Mouse (Mus musculus): ENCODE data around the gene Znrf2. TPM values are rescaled to one million over a fixed set of nuclear protein-coding genes. Genes with fewer than 3 reads are reported as not detected.

Znrf2 gene
- polyA plus RNA-seq (2015; fragmentation: Nextera tagmentation; extraction: Ambion mirVana), result 6.2 and 6.4 TPM in 2 replicates

DNA sequence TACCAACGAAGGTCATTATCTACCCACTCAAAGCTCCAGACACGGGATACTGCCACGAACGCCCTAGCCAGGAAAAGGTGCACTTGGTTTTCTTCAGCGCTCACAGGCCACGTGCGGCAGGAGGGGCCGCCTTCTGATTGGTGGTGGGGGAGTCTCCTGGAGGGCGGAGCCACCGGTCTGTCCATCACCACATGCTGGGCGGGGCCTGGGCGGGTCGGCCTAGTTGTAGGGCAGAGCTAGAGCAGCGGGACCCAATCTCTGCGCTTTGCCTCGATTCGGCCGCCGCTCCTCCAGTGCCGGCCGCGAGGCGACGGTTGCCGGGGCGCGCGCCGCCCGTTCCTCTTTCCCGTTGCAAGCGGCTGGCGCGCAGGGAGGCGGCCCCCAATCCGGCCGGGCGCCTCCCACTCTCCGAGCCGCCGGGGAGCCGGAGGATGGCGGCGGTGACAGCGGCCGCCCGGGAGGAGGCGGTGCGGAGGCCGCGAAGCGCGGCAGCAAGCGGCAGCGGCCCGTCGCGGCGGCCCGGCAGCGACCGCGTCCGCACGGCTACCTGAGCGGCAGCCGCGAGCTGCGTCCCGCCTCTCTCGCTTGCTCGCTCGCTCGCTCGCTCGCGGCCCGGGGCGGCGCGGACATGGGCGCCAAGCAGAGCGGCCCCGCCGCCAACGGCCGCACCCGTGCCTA is at the start of gene Znrf2:
Gene Znrf2, plus strand, starts transcription at position 529 of the 678 bp plus-strand sequence.
- under 1% methylated on average over 56 of the region's 88 CpGs for WGBS
- Histone ChIP-seq H3K27me3 (ENCODE audit: control insufficient read depth, insufficient read depth, low read depth, low read length) (no peaks in the 10 kb centered on the region), H3K4me2 (ENCODE audit: low read length) (peak within 1 kb of the TSS; percentile 71), H3K36me3 (ENCODE audit: control insufficient read depth, insufficient read depth, low read length) (no peaks in the 10 kb centered on the region), H3K9me3 (replicated peaks; ENCODE audit: control insufficient read depth, low read length, poor library complexity, severe bottlenecking) (no peaks in the 10 kb centered on the region), H3K4me3 (ENCODE audit: low read depth, low read length) (peak within 1 kb of the TSS; percentile 92), H3K9ac (ENCODE audit: low read depth, low read length) (peak within 1 kb of the TSS; percentile 94), H3K4me1 (ENCODE audit: control insufficient read depth, insufficient read depth, low read length) (peaks cover 29% of the 10 kb centered on the region), H3K27ac (ENCODE audit: low read length) (peak within 1 kb of the TSS; percentile 96)
- peak; percentile 99 for ATAC-seq

DNA sequence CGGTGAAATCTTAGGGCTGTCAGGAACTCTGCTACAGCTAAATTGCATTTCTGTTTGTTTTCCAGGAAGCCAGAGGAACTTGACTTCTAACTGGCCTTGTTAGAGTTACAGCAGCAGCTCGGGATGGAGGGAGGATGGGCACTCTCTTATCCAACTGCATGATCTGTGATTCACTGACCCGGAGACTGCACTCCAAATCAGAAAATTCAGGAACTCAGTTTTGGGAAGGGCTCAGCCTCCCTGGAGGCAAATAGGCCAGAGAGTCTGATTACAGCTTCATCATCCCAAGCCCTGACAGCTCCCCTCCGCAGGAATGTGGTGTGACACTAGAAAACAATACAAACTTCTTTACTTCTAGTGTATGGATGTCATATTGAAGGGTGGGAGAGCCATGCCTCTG is 49.0 kb upstream of the Znrf2 start:
- no peaks in the 10 kb centered on the region for H3K9me3 ChIP-seq (replicated peaks; ENCODE audit: control insufficient read depth, low read length, poor library complexity, severe bottlenecking)
- H3K4me3 ChIP-seq (ENCODE audit: low read depth, low read length), result no peak overlapping the region
- no peak for ATAC-seq
- no peak overlapping the region for H3K27ac ChIP-seq (ENCODE audit: low read length)
- no peaks in the 10 kb centered on the region for H3K27me3 ChIP-seq (ENCODE audit: control insufficient read depth, insufficient read depth, low read depth, low read length)
- 58% methylated on average over 4 of the region's 4 CpGs for WGBS
- H3K4me1 ChIP-seq (ENCODE audit: control insufficient read depth, insufficient read depth, low read length), result no peaks in the 10 kb centered on the region
- no peaks in the 10 kb centered on the region for H3K36me3 ChIP-seq (ENCODE audit: control insufficient read depth, insufficient read depth, low read length)
- no peak overlapping the region for H3K9ac ChIP-seq (ENCODE audit: low read depth, low read length)
- H3K4me2 ChIP-seq (ENCODE audit: low read length), result no peak overlapping the region

GRCm38 (mm10) chr6:54770766-54771165 is 46.0 kb upstream of the Znrf2 start:
- Histone ChIP-seq H3K36me3 (ENCODE audit: control insufficient read depth, insufficient read depth, low read length) (no peaks in the 10 kb centered on the region), H3K4me3 (ENCODE audit: low read depth, low read length) (no peak overlapping the region)
- ATAC-seq, result no peak

DNA sequence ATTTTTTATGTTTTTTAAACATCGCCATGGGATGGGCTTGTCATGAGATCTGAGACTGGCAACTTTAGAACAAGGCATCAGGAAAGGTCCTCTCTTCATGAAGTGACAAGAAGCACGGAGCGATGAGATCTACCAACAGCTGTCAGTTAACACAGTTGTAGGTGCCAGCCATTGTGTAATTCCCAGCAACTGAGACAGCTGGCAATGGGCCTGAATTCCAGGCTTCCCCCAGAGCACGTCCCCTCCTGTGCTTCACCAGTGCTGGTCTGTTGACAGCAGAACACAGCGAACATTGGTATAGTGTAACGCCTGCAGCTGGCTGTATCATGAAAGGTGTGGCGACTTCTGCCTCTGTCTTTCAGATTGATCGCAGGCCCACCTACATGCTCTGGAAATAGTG is 45.5 kb upstream of the Znrf2 start:
- no peak for ATAC-seq
- no peaks in the 10 kb centered on the region; the same call in 1 of the 2 replicates for H3K9me3 ChIP-seq (replicated peaks; ENCODE audit: control insufficient read depth, low read length, poor library complexity, severe bottlenecking)
- no peaks in the 10 kb centered on the region for H3K27me3 ChIP-seq (ENCODE audit: control insufficient read depth, insufficient read depth, low read depth, low read length)
- H3K4me1 ChIP-seq (ENCODE audit: control insufficient read depth, insufficient read depth, low read length), result no peaks in the 10 kb centered on the region
- H3K4me3 ChIP-seq (ENCODE audit: low read depth, low read length), result no peak overlapping the region
- H3K9ac ChIP-seq (ENCODE audit: low read depth, low read length), result no peak overlapping the region
- 72% methylated on average over 8 of the region's 8 CpGs for WGBS
- H3K4me2 ChIP-seq (ENCODE audit: low read length), result no peak overlapping the region
- H3K36me3 ChIP-seq (ENCODE audit: control insufficient read depth, insufficient read depth, low read length), result no peaks in the 10 kb centered on the region
- H3K27ac ChIP-seq (ENCODE audit: low read length), result no peak overlapping the region

More at GRCm38 (mm10) chr6:54770766-54771165, 46.0 kb upstream of the Znrf2 start:
- no peaks in the 10 kb centered on the region; the same call in 1 of the 2 replicates for H3K9me3 ChIP-seq (replicated peaks; ENCODE audit: control insufficient read depth, low read length, poor library complexity, severe bottlenecking)
- no peak overlapping the region for H3K27ac ChIP-seq (ENCODE audit: low read length)
- no peak overlapping the region for H3K9ac ChIP-seq (ENCODE audit: low read depth, low read length)
- no peaks in the 10 kb centered on the region for H3K27me3 ChIP-seq (ENCODE audit: control insufficient read depth, insufficient read depth, low read depth, low read length)
- no peaks in the 10 kb centered on the region for H3K4me1 ChIP-seq (ENCODE audit: control insufficient read depth, insufficient read depth, low read length)
- no peak overlapping the region for H3K4me2 ChIP-seq (ENCODE audit: low read length)
- WGBS, result 83% methylated on average over 4 of the region's 4 CpGs

- no peak for ATAC-seq
Measured at GRCm38 (mm10) chr6:54772078-54772477, 44.6 kb upstream of the Znrf2 start.

GRCm38 (mm10) chr6:54775739-54776138 is 41.0 kb upstream of the Znrf2 start:
- H3K9ac ChIP-seq (ENCODE audit: low read depth, low read length), result no peak overlapping the region
- H3K4me2 ChIP-seq (ENCODE audit: low read length), result no peak overlapping the region
- H3K4me1 ChIP-seq (ENCODE audit: control insufficient read depth, insufficient read depth, low read length), result peaks cover 5% of the 10 kb centered on the region; the same call in 1 of the 2 replicates
- no peak overlapping the region for H3K4me3 ChIP-seq (ENCODE audit: low read depth, low read length)
- H3K9me3 ChIP-seq (replicated peaks; ENCODE audit: control insufficient read depth, low read length, poor library complexity, severe bottlenecking), result no peaks in the 10 kb centered on the region; the same call in 1 of the 2 replicates
- ATAC-seq, result no peak
- no peak overlapping the region for H3K27ac ChIP-seq (ENCODE audit: low read length)
- no peaks in the 10 kb centered on the region for H3K36me3 ChIP-seq (ENCODE audit: control insufficient read depth, insufficient read depth, low read length)
- H3K27me3 ChIP-seq (ENCODE audit: control insufficient read depth, insufficient read depth, low read depth, low read length), result no peaks in the 10 kb centered on the region

More at GRCm38 (mm10) chr6:54772078-54772477, 44.6 kb upstream of the Znrf2 start:
- H3K4me3 ChIP-seq (ENCODE audit: low read depth, low read length), result no peak overlapping the region
- H3K9me3 ChIP-seq (replicated peaks; ENCODE audit: control insufficient read depth, low read length, poor library complexity, severe bottlenecking), result no peaks in the 10 kb centered on the region; the same call in 1 of the 2 replicates
- WGBS, result 98% methylated on average over 5 of the region's 5 CpGs
- no peaks in the 10 kb centered on the region for H3K36me3 ChIP-seq (ENCODE audit: control insufficient read depth, insufficient read depth, low read length)
- no peaks in the 10 kb centered on the region for H3K27me3 ChIP-seq (ENCODE audit: control insufficient read depth, insufficient read depth, low read depth, low read length)
- no peaks in the 10 kb centered on the region for H3K4me1 ChIP-seq (ENCODE audit: control insufficient read depth, insufficient read depth, low read length)
- H3K9ac ChIP-seq (ENCODE audit: low read depth, low read length), result no peak overlapping the region
- H3K27ac ChIP-seq (ENCODE audit: low read length), result no peak overlapping the region
- H3K4me2 ChIP-seq (ENCODE audit: low read length), result no peak overlapping the region

DNA sequence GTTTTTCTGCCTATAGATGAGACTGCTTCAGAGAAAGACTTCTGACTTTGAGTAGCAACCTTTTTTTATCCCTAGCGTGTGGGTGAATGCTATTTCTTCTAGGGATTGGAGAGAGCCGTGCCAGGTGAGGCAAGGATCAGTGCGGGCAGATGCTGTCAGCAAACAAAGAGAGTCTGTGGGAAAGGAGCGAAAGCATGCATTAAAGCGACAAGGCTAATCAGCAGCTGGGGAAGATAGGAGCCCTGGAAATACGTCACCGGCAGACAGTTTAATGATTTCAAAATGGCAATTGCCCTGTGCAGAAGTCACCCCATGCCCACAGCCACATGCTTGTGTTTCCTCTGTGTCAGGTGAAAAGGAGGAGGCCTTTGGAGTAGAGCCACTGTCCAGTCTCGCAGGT is 39.1 kb upstream of the Znrf2 start:
- H3K4me2 ChIP-seq (ENCODE audit: low read length), result peak overlapping the region; percentile 15; the same call in 1 of the 2 replicates
- H3K27ac ChIP-seq (ENCODE audit: low read length), result peak overlapping the region; percentile 75
- no peaks in the 10 kb centered on the region; the same call in 1 of the 2 replicates for H3K9me3 ChIP-seq (replicated peaks; ENCODE audit: control insufficient read depth, low read length, poor library complexity, severe bottlenecking)
- H3K4me3 ChIP-seq (ENCODE audit: low read depth, low read length), result no peak overlapping the region
- H3K27me3 ChIP-seq (ENCODE audit: control insufficient read depth, insufficient read depth, low read depth, low read length), result no peaks in the 10 kb centered on the region
- H3K4me1 ChIP-seq (ENCODE audit: control insufficient read depth, insufficient read depth, low read length), result peaks cover 5% of the 10 kb centered on the region; the same call in 1 of the 2 replicates
- H3K9ac ChIP-seq (ENCODE audit: low read depth, low read length), result peak overlapping the region; percentile 42; the same call in 1 of the 2 replicates
- WGBS, result 31% methylated on average over 8 of the region's 8 CpGs
- H3K36me3 ChIP-seq (ENCODE audit: control insufficient read depth, insufficient read depth, low read length), result no peaks in the 10 kb centered on the region
- peak; percentile 40; the same call in 1 of the 2 replicates for ATAC-seq

GRCm38 (mm10) chr6:54779968-54780367 is 36.7 kb upstream of the Znrf2 start:
- Histone ChIP-seq H3K4me3 (ENCODE audit: low read depth, low read length) (no peak overlapping the region), H3K36me3 (ENCODE audit: control insufficient read depth, insufficient read depth, low read length) (no peaks in the 10 kb centered on the region), H3K4me2 (ENCODE audit: low read length) (no peak overlapping the region), H3K9me3 (replicated peaks; ENCODE audit: control insufficient read depth, low read length, poor library complexity, severe bottlenecking) (no peaks in the 10 kb centered on the region), H3K27me3 (ENCODE audit: control insufficient read depth, insufficient read depth, low read depth, low read length) (no peaks in the 10 kb centered on the region), H3K27ac (ENCODE audit: low read length) (no peak overlapping the region), H3K4me1 (ENCODE audit: control insufficient read depth, insufficient read depth, low read length) (peaks cover 9% of the 10 kb centered on the region), H3K9ac (ENCODE audit: low read depth, low read length) (no peak overlapping the region)
- no peak for ATAC-seq
- WGBS, result 84% methylated on average over 5 of the region's 5 CpGs

- H3K4me1 ChIP-seq (ENCODE audit: control insufficient read depth, insufficient read depth, low read length), result peaks cover 15% of the 10 kb centered on the region
- no peaks in the 10 kb centered on the region for H3K36me3 ChIP-seq (ENCODE audit: control insufficient read depth, insufficient read depth, low read length)
- H3K4me3 ChIP-seq (ENCODE audit: low read depth, low read length), result no peak overlapping the region
- H3K27me3 ChIP-seq (ENCODE audit: control insufficient read depth, insufficient read depth, low read depth, low read length), result no peaks in the 10 kb centered on the region
- no peak overlapping the region for H3K4me2 ChIP-seq (ENCODE audit: low read length)
- H3K9me3 ChIP-seq (replicated peaks; ENCODE audit: control insufficient read depth, low read length, poor library complexity, severe bottlenecking), result no peaks in the 10 kb centered on the region
- no peak overlapping the region for H3K27ac ChIP-seq (ENCODE audit: low read length)
- ATAC-seq, result no peak
- no peak overlapping the region for H3K9ac ChIP-seq (ENCODE audit: low read depth, low read length)
- WGBS, result 70% methylated on average over 5 of the region's 5 CpGs
Measured at GRCm38 (mm10) chr6:54780569-54781304, 36.0 kb upstream of the Znrf2 start.
